ENCODE assay signal across 22 mouse cellular contexts in the genomic region with DNA sequence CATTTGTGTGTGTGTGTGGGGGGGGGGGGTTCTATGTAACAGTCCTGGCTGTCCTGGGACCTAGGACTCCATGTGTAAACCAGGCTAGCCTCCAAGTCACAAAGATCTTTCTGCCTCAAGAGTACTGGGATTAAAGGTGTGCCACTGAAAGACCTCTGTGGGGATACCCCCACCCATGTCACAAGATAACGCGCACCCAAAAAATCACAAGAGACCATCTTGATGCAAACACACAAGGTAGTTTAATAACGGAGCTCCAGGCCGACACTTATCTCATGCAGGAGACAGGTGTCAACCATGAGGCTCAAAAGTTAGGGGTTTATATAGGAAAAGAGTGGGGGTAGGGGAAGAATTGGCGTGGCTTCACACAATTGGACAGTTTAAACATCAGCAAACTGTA. TPM values are rescaled to one million over a fixed set of nuclear protein-coding genes. Genes with fewer than 3 reads are reported as not detected.
DNase-seq lines count a peak whose midpoint lies in the region; TF ChIP-seq lines count a peak whose summit lies in the region.
"Had no signal": no experiment of that assay in that cellular context is flagged by ENCODE, and none has a peak within 500 bp of the region (broad histone marks: within the 10 kb centered on the region; RNA-seq: fewer than 3 reads in every experiment).

No protein-coding gene starts in this region.

- H3K9me3 ChIP-seq in ES-E14 (ENCODE audit: control insufficient read depth, insufficient read depth, low read depth, low read length): no peaks in the 10 kb centered on the region
- H3K9me3 ChIP-seq: embryonic facial prominence, embryonic 13.5 days; embryonic facial prominence, embryonic 15.5 days; forebrain, embryonic 12.5 days had no signal

- H3K36me3 ChIP-seq in ES-E14 (ENCODE audit: control insufficient read depth, insufficient read depth, low read length, poor library complexity, severe bottlenecking): peaks cover 16% of the 10 kb centered on the region; the same call in 1 of the 2 replicates

- no peak overlapping the region for H3K9ac ChIP-seq in ES-E14 (ENCODE audit: insufficient read depth, low read depth, low read length, poor library complexity, severe bottlenecking)
- H3K9ac ChIP-seq: embryonic facial prominence, embryonic 13.5 days; embryonic facial prominence, embryonic 15.5 days; forebrain, embryonic 12.5 days had no signal

- peak overlapping the region; percentile 57; the same call in 1 of the 2 replicates for H3K27ac ChIP-seq in ES-E14 (ENCODE audit: insufficient read depth, low read depth, low read length, poor library complexity, severe bottlenecking)
- H3K27ac ChIP-seq: embryonic facial prominence, embryonic 13.5 days; embryonic facial prominence, embryonic 15.5 days; forebrain, embryonic 10.5 days; forebrain, embryonic 12.5 days had no signal

- intact Hi-C loops in gastrocnemius, postnatal 14 days (cut with DNase I; ENCODE audit: low total_unique reads): no loop called here

- H3K4me1 ChIP-seq in ES-E14 (ENCODE audit: control insufficient read depth in 2 of 2, insufficient read depth in 2 of 2, low read length in 2 of 2, poor library complexity in 1 of 2): peaks cover 0 to 3% of the 10 kb centered on the region in 2 experiments; a peak in 1 of 4 replicates
- H3K4me1 ChIP-seq: embryonic facial prominence, embryonic 13.5 days; embryonic facial prominence, embryonic 15.5 days; forebrain, embryonic 10.5 days; forebrain, embryonic 12.5 days had no signal

- in situ Hi-C loops in ES-E14 (cut with MboI; ENCODE audit: low sequenced_read_pairs in 2 of 2, unreplicated experiment in 2 of 2): no loop called here

- DNase-seq in ES-CJ7 (ENCODE audit: low read depth, low spot score) (peak; percentile 46), ES-E14 (ENCODE audit: low read depth, low spot score) (no peak), ZHBTc4 (ENCODE audit: low read depth, low spot score) (peak; percentile 59)
- DNase-seq in gastrocnemius, postnatal 14 days: no peak
- DNase-seq in thymus, postnatal 36 days: no peak
- DNase-seq: adrenal gland, adult 2 months; adrenal gland, postnatal 10 days; adrenal gland, postnatal 25 days; cerebellum, adult 11 months; cerebellum, adult 18-20 months; cerebellum, adult 8-10 months; cerebellum, adult 9-11 months; cerebellum, postnatal 14 days; cerebellum, postnatal 36 days; embryo, embryonic 11 days had no signal

- H3K4me3 ChIP-seq in ES-E14 (ENCODE audit: insufficient read depth in 1 of 2, low read depth in 1 of 2, low read length in 2 of 2, poor library complexity in 1 of 2, severe bottlenecking in 1 of 2): no peak overlapping the region
- H3K4me3 ChIP-seq: embryonic facial prominence, embryonic 13.5 days; embryonic facial prominence, embryonic 15.5 days; erythroblast, embryonic 14.5 days; forebrain, embryonic 10.5 days; forebrain, embryonic 12.5 days had no signal

TF ChIP-seq in ES-E14, 5 proteins besides CTCF, POLR2A, EP300 and RAD21:
- TF ChIP-seq CHD2 (IDR thresholded peaks at IDR 0.05; ENCODE audit: low read depth, low read length) (no peak), HCFC1 (IDR thresholded peaks at IDR 0.05; ENCODE audit: borderline replicate concordance, insufficient read depth, low read length) (no peak), ZNF384 (IDR thresholded peaks at IDR 0.05; ENCODE audit: low read depth, low read length) (no peak), MAFK (IDR thresholded peaks at IDR 0.05; ENCODE audit: insufficient read depth, low read depth, low read length) (no peak), ZC3H11A (IDR thresholded peaks at IDR 0.05; ENCODE audit: borderline replicate concordance, low read depth, low read length) (no peak)
TF ChIP-seq in ES-E14: peak in this region for 0.

RNA-seq across cellular contexts. Expression of a gene that starts 5.8 kb away (rescaled TPM):
- 102 and 146 TPM in 2 replicates for total RNA-seq in ES-E14 (2012; rRNA removed)
- total RNA-seq in gastrocnemius, postnatal 14 days (2021): 10 to 100 TPM in 1 of 2 experiments, 1 to 10 TPM in 1; 7.0 to 10.2 TPM

RNA-seq across cellular contexts. Expression of a gene that starts 13.1 kb away (rescaled TPM):
- 40.0 and 62.2 TPM in 2 replicates for total RNA-seq in ES-E14 (2012; rRNA removed)
- total RNA-seq in gastrocnemius, postnatal 14 days (2021): 10 to 100 TPM; 11.8 to 13.8 TPM

RNA-seq across cellular contexts. Expression of a gene that starts 50.6 kb away (rescaled TPM):
- total RNA-seq in ES-E14 (2012; rRNA removed): 5.3 and 12.4 TPM in 2 replicates
- total RNA-seq in gastrocnemius, postnatal 14 days (2021): 1 to 10 TPM; 1.6 to 2.0 TPM
- total RNA-seq: common myeloid progenitor, adult 5-6 weeks; MEL had no signal

Comparison
In these comparisons a context has a peak if more than half of its experiments do, and no peak if none do; other contexts are left out.
1. DNase-seq: peak in ES-CJ7 (single experiment) and ZHBTc4 (single experiment); none in ES-E14 (single experiment), gastrocnemius, postnatal 14 days (single experiment) and thymus, postnatal 36 days (0 of 2).